Mouse (Mus musculus): ENCODE measurements at regions not wholly inside any gene's neighbourhood (a gene's known extent, or its start where the extent isn't known, plus 50 kb on each side); places are given as distances from the start of the nearest gene placed in this dataset.

GRCm38 (mm10) chr17:84072426-84073030 is 115.2 kb downstream of the Zfp36l2 start:
- DNase-seq = peak in 1 of 2 experiments; percentile 28

- no peak for DNase-seq
Observed at GRCm38 (mm10) chr17:84071855-84072254, 115.9 kb downstream of the Zfp36l2 start.

GRCm38 (mm10) chr17:84070596-84070995 is 117.2 kb downstream of the Zfp36l2 start:
- no peak for DNase-seq

- no peak for DNase-seq
Observed at GRCm38 (mm10) chr17:84067102-84067501, 120.6 kb downstream of the Zfp36l2 start.

- no peak for DNase-seq
Observed at GRCm38 (mm10) chr17:84063791-84064190, 124.0 kb downstream of the Zfp36l2 start.

- DNase-seq = peak; percentile 70
Observed at GRCm38 (mm10) chr17:84061621-84062020, 126.1 kb downstream of the Zfp36l2 start.

- no peak for DNase-seq
Observed at GRCm38 (mm10) chr17:84056469-84056868, 131.3 kb downstream of the Zfp36l2 start.

GRCm38 (mm10) chr17:84052437-84052836 is 135.3 kb downstream of the Zfp36l2 start:
- no peak for DNase-seq

- no peak for DNase-seq
Observed at GRCm38 (mm10) chr17:84051212-84051611, 136.5 kb downstream of the Zfp36l2 start.

GRCm38 (mm10) chr17:84048533-84048932 is 139.2 kb downstream of the Zfp36l2 start:
- no peak for DNase-seq

GRCm38 (mm10) chr17:84047520-84047919 is 140.2 kb downstream of the Zfp36l2 start:
- no peak for DNase-seq

- no peak for DNase-seq
Observed at GRCm38 (mm10) chr17:84045812-84046211, 141.9 kb downstream of the Zfp36l2 start.

GRCm38 (mm10) chr17:84044472-84044936 is 143.2 kb downstream of the Zfp36l2 start:
- peak; percentile 47 to 56 for DNase-seq

- peak in 1 of 2 experiments; percentile 23 for DNase-seq
Observed at GRCm38 (mm10) chr17:84043102-84043501, 144.6 kb downstream of the Zfp36l2 start.

GRCm38 (mm10) chr17:84039444-84039843 is 148.3 kb downstream of the Zfp36l2 start:
- no peak for DNase-seq

- DNase-seq = peak; percentile 47 to 49
Observed at GRCm38 (mm10) chr17:84037580-84038304, 150.0 kb downstream of the Zfp36l2 start.

GRCm38 (mm10) chr17:84036056-84036455 is 151.7 kb downstream of the Zfp36l2 start:
- DNase-seq = no peak

GRCm38 (mm10) chr17:84034801-84035200 is 152.9 kb downstream of the Zfp36l2 start:
- DNase-seq = no peak

- DNase-seq = no peak
Observed at GRCm38 (mm10) chr17:84032441-84032840, 155.3 kb downstream of the Zfp36l2 start.

- DNase-seq = no peak
Observed at GRCm38 (mm10) chr17:84031833-84032232, 155.9 kb downstream of the Zfp36l2 start.

GRCm38 (mm10) chr17:84031381-84031780 is 156.4 kb downstream of the Zfp36l2 start:
- DNase-seq = no peak

- no peak for DNase-seq
Observed at GRCm38 (mm10) chr17:84030699-84031098, 157.0 kb downstream of the Zfp36l2 start.

GRCm38 (mm10) chr17:84028157-84028970 is 159.4 kb downstream of the Zfp36l2 start:
- peak; percentile 79 to 85 for DNase-seq
